Mouse (Mus musculus): Measurements from ENCODE around the gene Siae. TPM values are rescaled to one million over a fixed set of nuclear protein-coding genes. Genes with fewer than 3 reads are reported as not detected.

The Siae gene
- polyA plus RNA-seq, 1 experiment from 2014 or later: 7.7 TPM

- ATAC-seq (no peak), DNase-seq (ENCODE audit: low spot score) (no peak)
- Histone ChIP-seq H3K36me3 (ENCODE audit: insufficient read depth, low read length) (no peaks in the 10 kb centered on the region), H3K27me3 (replicated peaks; ENCODE audit: insufficient read depth, low read length) (no peaks in the 10 kb centered on the region), H3K27ac (ENCODE audit: low read length) (no peak overlapping the region), H3K4me3 (ENCODE audit: low read depth, low read length) (no peak overlapping the region), H3K9me3 (ENCODE audit: low read length) (no peaks in the 10 kb centered on the region), H3K4me2 (replicated peaks; ENCODE audit: low read depth, low read length) (no peak overlapping the region), H3K4me1 (ENCODE audit: insufficient read depth, low read depth, low read length) (no peaks in the 10 kb centered on the region), H3K9ac (replicated peaks; ENCODE audit: low read depth) (no peak overlapping the region)
- TF ChIP-seq EP300 (IDR thresholded peaks at IDR 0.05) (no peak), CTCF (IDR thresholded peaks at IDR 0.05) (no peak)
- 39% methylated on average over 3 of the region's 3 CpGs for WGBS
Measured at GRCm38 (mm10) chr9:37626103-37626567, 70.6 kb downstream of the Siae start.

GRCm38 (mm10) chr9:37627263-37627662 lies 71.8 kb downstream of the Siae start:
- no peaks in the 10 kb centered on the region for H3K4me1 ChIP-seq (ENCODE audit: insufficient read depth, low read depth, low read length)
- no peak overlapping the region for H3K9ac ChIP-seq (replicated peaks; ENCODE audit: low read depth)
- ATAC-seq (no peak), DNase-seq (ENCODE audit: low spot score) (no peak)
- H3K9me3 ChIP-seq (ENCODE audit: low read length): no peaks in the 10 kb centered on the region
- no peaks in the 10 kb centered on the region for H3K36me3 ChIP-seq (ENCODE audit: insufficient read depth, low read length)
- 93% methylated on average over 1 of the region's 1 CpGs for WGBS
- H3K27ac ChIP-seq (ENCODE audit: low read length): no peak overlapping the region
- no peak overlapping the region for H3K4me3 ChIP-seq (ENCODE audit: low read depth, low read length)
- no peaks in the 10 kb centered on the region for H3K27me3 ChIP-seq (replicated peaks; ENCODE audit: insufficient read depth, low read length)
- no peak overlapping the region for H3K4me2 ChIP-seq (replicated peaks; ENCODE audit: low read depth, low read length)
- no peak for TF ChIP-seq CTCF (IDR thresholded peaks at IDR 0.05)
- no peak for TF ChIP-seq EP300 (IDR thresholded peaks at IDR 0.05)

- H3K9me3 ChIP-seq (ENCODE audit: low read length): no peaks in the 10 kb centered on the region
- WGBS: 84% methylated on average over 4 of the region's 4 CpGs
- H3K36me3 ChIP-seq (ENCODE audit: insufficient read depth, low read length): no peaks in the 10 kb centered on the region
- TF ChIP-seq EP300 (IDR thresholded peaks at IDR 0.05) (no peak), CTCF (IDR thresholded peaks at IDR 0.05) (no peak)
- H3K27me3 ChIP-seq (replicated peaks; ENCODE audit: insufficient read depth, low read length): no peaks in the 10 kb centered on the region
- H3K4me2 ChIP-seq (replicated peaks; ENCODE audit: low read depth, low read length): no peak overlapping the region
- no peak for DNase-seq (ENCODE audit: low spot score)
- H3K27ac ChIP-seq (ENCODE audit: low read length): no peak overlapping the region
- ATAC-seq: no peak
- no peaks in the 10 kb centered on the region for H3K4me1 ChIP-seq (ENCODE audit: insufficient read depth, low read depth, low read length)
- no peak overlapping the region for H3K4me3 ChIP-seq (ENCODE audit: low read depth, low read length)
- no peak overlapping the region for H3K9ac ChIP-seq (replicated peaks; ENCODE audit: low read depth)
Measured at GRCm38 (mm10) chr9:37628581-37628980, 73.1 kb downstream of the Siae start.

GRCm38 (mm10) chr9:37629941-37630340 lies 74.4 kb downstream of the Siae start:
- H3K9ac ChIP-seq (replicated peaks; ENCODE audit: low read depth): no peak overlapping the region
- ATAC-seq (no peak), DNase-seq (ENCODE audit: low spot score) (no peak)
- H3K27ac ChIP-seq (ENCODE audit: low read length): no peak overlapping the region
- no peaks in the 10 kb centered on the region for H3K4me1 ChIP-seq (ENCODE audit: insufficient read depth, low read depth, low read length)
- 73% methylated on average over 2 of the region's 2 CpGs for WGBS
- no peak overlapping the region for H3K4me3 ChIP-seq (ENCODE audit: low read depth, low read length)
- no peaks in the 10 kb centered on the region for H3K9me3 ChIP-seq (ENCODE audit: low read length)
- no peaks in the 10 kb centered on the region for H3K27me3 ChIP-seq (replicated peaks; ENCODE audit: insufficient read depth, low read length)
- H3K36me3 ChIP-seq (ENCODE audit: insufficient read depth, low read length): no peaks in the 10 kb centered on the region
- no peak for TF ChIP-seq EP300 (IDR thresholded peaks at IDR 0.05)
- TF ChIP-seq CTCF (IDR thresholded peaks at IDR 0.05): no peak
- no peak overlapping the region for H3K4me2 ChIP-seq (replicated peaks; ENCODE audit: low read depth, low read length)

- no peak overlapping the region for H3K9ac ChIP-seq (replicated peaks; ENCODE audit: low read depth)
- no peak overlapping the region for H3K4me3 ChIP-seq (ENCODE audit: low read depth, low read length)
- no peak overlapping the region for H3K4me2 ChIP-seq (replicated peaks; ENCODE audit: low read depth, low read length)
- H3K4me1 ChIP-seq (ENCODE audit: insufficient read depth, low read depth, low read length): no peaks in the 10 kb centered on the region
- ATAC-seq: no peak
- H3K9me3 ChIP-seq (ENCODE audit: low read length): no peaks in the 10 kb centered on the region
- no peak overlapping the region for H3K27ac ChIP-seq (ENCODE audit: low read length)
- 90% methylated on average over 2 of the region's 2 CpGs for WGBS
- H3K36me3 ChIP-seq (ENCODE audit: insufficient read depth, low read length): no peaks in the 10 kb centered on the region
- TF ChIP-seq EP300 (IDR thresholded peaks at IDR 0.05) (no peak), CTCF (IDR thresholded peaks at IDR 0.05) (no peak)
- no peaks in the 10 kb centered on the region for H3K27me3 ChIP-seq (replicated peaks; ENCODE audit: insufficient read depth, low read length)
- DNase-seq (ENCODE audit: low spot score): no peak
Measured at GRCm38 (mm10) chr9:37632305-37632704, 76.8 kb downstream of the Siae start.

GRCm38 (mm10) chr9:37634269-37634668 lies 78.8 kb downstream of the Siae start:
- Histone ChIP-seq H3K4me1 (ENCODE audit: insufficient read depth, low read depth, low read length) (no peaks in the 10 kb centered on the region), H3K4me2 (replicated peaks; ENCODE audit: low read depth, low read length) (no peak overlapping the region), H3K27me3 (replicated peaks; ENCODE audit: insufficient read depth, low read length) (no peaks in the 10 kb centered on the region), H3K36me3 (ENCODE audit: insufficient read depth, low read length) (no peaks in the 10 kb centered on the region), H3K9ac (replicated peaks; ENCODE audit: low read depth) (no peak overlapping the region), H3K4me3 (ENCODE audit: low read depth, low read length) (no peak overlapping the region), H3K9me3 (ENCODE audit: low read length) (no peaks in the 10 kb centered on the region), H3K27ac (ENCODE audit: low read length) (no peak overlapping the region)
- 93% methylated on average over 3 of the region's 3 CpGs for WGBS
- ATAC-seq: no peak
- TF ChIP-seq CTCF (IDR thresholded peaks at IDR 0.05) (no peak), EP300 (IDR thresholded peaks at IDR 0.05) (no peak)
- DNase-seq (ENCODE audit: low spot score): no peak

- no peak overlapping the region for H3K4me2 ChIP-seq (replicated peaks; ENCODE audit: low read depth, low read length)
- H3K27me3 ChIP-seq (replicated peaks; ENCODE audit: insufficient read depth, low read length): no peaks in the 10 kb centered on the region
- H3K27ac ChIP-seq (ENCODE audit: low read length): 0 out of 2 replicates have a peak overlapping the region, but pooled peaks have one; percentile 15
- TF ChIP-seq EP300 (IDR thresholded peaks at IDR 0.05) (no peak), CTCF (IDR thresholded peaks at IDR 0.05) (peak; percentile 85)
- 13% methylated on average over 7 of the region's 7 CpGs for WGBS
- DNase-seq (ENCODE audit: low spot score) (peak; percentile 83), ATAC-seq (peak; percentile 31; the same call in 1 of the 2 replicates)
- no peaks in the 10 kb centered on the region for H3K36me3 ChIP-seq (ENCODE audit: insufficient read depth, low read length)
- H3K4me1 ChIP-seq (ENCODE audit: insufficient read depth, low read depth, low read length): no peaks in the 10 kb centered on the region
- no peak overlapping the region for H3K9ac ChIP-seq (replicated peaks; ENCODE audit: low read depth)
- H3K9me3 ChIP-seq (ENCODE audit: low read length): no peaks in the 10 kb centered on the region
- no peak overlapping the region for H3K4me3 ChIP-seq (ENCODE audit: low read depth, low read length)
Measured at GRCm38 (mm10) chr9:37636335-37636734, 80.8 kb downstream of the Siae start.
